Mouse (Mus musculus): ENCODE measurements around the gene Rbfox2.

The Rbfox2 gene

GRCm38 (mm10) chr15:77329681-77330180, 22.9 kb upstream of the Rbfox2 start:
- no peak for DNase-seq

GRCm38 (mm10) chr15:77326361-77326760, 19.6 kb upstream of the Rbfox2 start:
- DNase-seq: no peak

GRCm38 (mm10) chr15:77324426-77324825, 17.6 kb upstream of the Rbfox2 start:
- no peak for DNase-seq

GRCm38 (mm10) chr15:77323226-77323625, 16.4 kb upstream of the Rbfox2 start:
- DNase-seq: no peak

- no peak for DNase-seq
Observed at GRCm38 (mm10) chr15:77313701-77314100, 6.9 kb upstream of the Rbfox2 start.

- no peak for DNase-seq
Observed at GRCm38 (mm10) chr15:77312796-77313195, 6.0 kb upstream of the Rbfox2 start.

- DNase-seq: no peak
Observed at GRCm38 (mm10) chr15:77307767-77308495, 1.1 kb upstream of the Rbfox2 start.

- no peak for DNase-seq
Observed at GRCm38 (mm10) chr15:77305852-77306546, 805 bp downstream of the Rbfox2 start.

GRCm38 (mm10) chr15:77304960-77305359, 1.8 kb downstream of the Rbfox2 start:
- no peak for DNase-seq

- DNase-seq: no peak
Observed at GRCm38 (mm10) chr15:77301122-77301521, 5.7 kb downstream of the Rbfox2 start.

GRCm38 (mm10) chr15:77298564-77298963, 8.2 kb downstream of the Rbfox2 start:
- DNase-seq: no peak

- DNase-seq: no peak
Observed at GRCm38 (mm10) chr15:77296635-77297034, 10.2 kb downstream of the Rbfox2 start.

- DNase-seq: no peak
Observed at GRCm38 (mm10) chr15:77293493-77293892, 13.3 kb downstream of the Rbfox2 start.

GRCm38 (mm10) chr15:77292381-77292780, 14.4 kb downstream of the Rbfox2 start:
- no peak for DNase-seq

- no peak for DNase-seq
Observed at GRCm38 (mm10) chr15:77291471-77291870, 15.3 kb downstream of the Rbfox2 start.

- DNase-seq: no peak
Observed at GRCm38 (mm10) chr15:77290352-77290751, 16.5 kb downstream of the Rbfox2 start.

- DNase-seq: no peak
Observed at GRCm38 (mm10) chr15:77280130-77280529, 26.7 kb downstream of the Rbfox2 start.

GRCm38 (mm10) chr15:77278825-77279224, 28.0 kb downstream of the Rbfox2 start:
- no peak for DNase-seq

GRCm38 (mm10) chr15:77276838-77277725, 29.7 kb downstream of the Rbfox2 start:
- DNase-seq: no peak

GRCm38 (mm10) chr15:77276300-77276699, 30.5 kb downstream of the Rbfox2 start:
- no peak for DNase-seq

GRCm38 (mm10) chr15:77275572-77275971, 31.2 kb downstream of the Rbfox2 start:
- DNase-seq: no peak

GRCm38 (mm10) chr15:77273947-77274346, 32.9 kb downstream of the Rbfox2 start:
- no peak for DNase-seq

GRCm38 (mm10) chr15:77271285-77271684, 35.5 kb downstream of the Rbfox2 start:
- DNase-seq: no peak
